Mouse (Mus musculus) kidney, postnatal 4 days (tissue): ENCODE data around the gene Rps5.
"Not testable (repeated sequence)": the region's sequence is repeated elsewhere in the genome, so short reads cannot be mapped to it uniquely, and the experiment has no call there.

Experiments used
- DNase-seq, 2 experiments: peaks; one replicate each; pipeline ENCODE4 v3.0.0; 2021; ENCODE audit warnings: mixed read lengths in 2 of 2

Rps5 gene

DNA sequence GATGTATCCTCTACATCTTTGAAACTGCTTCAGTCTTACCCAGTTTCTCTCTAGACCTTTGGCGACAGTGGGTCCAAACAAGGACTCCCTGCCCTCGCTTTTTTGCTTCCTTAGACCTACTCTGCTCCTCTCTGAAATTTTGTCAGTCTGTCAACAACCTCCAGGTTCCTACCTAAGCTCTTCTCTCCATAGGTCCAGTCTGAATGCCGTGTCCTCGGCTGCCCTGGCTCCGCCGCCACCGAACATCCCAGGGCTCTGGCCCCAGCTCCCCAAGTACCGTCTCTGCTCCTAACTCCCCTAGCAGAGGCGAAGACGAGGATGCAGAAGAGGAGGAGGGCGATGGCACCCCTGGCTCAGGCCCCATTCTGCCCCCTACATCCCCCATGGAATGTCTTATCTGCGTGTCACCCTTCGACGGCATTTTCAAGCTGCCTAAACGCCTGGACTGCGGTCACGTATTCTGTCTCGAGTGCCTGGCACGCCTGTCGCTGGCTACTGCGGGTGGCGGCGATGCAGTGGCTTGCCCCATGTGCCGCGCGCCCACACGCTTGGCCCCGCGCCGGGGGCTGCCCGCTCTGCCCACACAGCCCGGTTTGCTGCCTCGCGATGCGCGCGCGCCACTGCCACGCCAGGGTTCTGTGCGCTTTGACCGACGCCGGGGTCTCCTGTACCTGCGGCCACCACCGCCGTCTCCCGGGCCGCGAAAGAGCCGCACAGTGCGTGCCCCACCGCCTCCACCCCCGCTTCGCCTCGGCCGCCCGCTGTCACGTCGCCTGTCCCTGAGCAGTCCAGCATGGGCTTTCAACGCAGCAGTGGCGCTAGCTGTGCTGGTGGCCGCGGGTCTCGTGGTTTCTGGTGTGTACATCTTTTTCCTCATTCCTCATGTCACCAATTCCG is 5.9 kb downstream of the Rps5 start:
- peak; percentile 37 to 51 for DNase-seq

DNA sequence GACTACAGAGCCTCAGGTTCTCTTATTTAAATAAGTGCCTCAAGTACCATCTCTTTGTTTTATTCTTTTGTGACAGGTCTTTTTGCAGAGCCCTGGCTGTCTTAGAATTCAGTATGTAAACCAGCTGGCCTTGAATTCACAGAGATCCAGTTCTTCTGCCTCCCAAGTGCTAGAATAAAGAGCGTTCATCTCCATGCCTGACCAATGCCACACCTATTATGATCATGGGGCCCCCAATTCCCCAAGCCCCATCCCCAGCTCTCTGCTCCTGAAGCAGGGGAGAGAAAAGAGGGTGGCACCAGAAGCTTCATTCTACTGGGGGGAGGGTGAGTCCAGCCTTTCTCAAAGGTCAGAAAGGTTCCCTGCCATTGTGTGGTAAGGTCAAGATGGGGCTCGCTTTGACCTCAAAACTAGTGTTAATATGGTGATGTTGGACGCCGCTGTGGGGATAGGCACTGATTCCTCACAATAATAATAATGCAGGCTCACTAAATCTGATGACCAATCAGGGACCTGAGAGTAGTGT is 11.6 kb downstream of the Rps5 start:
- DNase-seq, result no peak

DNA sequence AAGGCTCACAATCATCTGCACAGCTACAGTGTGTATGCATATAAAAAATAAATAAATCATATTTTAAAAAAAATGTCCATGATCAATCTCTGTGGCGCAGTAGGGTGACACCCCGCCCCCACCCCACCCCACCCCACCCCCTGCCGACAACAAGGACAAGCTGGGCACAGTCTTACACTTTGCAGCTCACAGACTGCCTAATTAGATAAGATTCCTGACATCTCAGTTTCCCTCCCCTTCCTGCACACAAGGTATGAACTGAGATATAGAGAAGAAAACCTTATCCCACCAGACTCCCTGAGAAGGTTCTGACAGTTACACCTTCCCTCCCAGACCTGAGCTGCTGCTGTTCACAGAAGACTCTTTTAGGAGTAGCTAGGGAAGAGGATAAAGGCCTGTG is 12.7 kb downstream of the Rps5 start:
- no peak for DNase-seq

DNA sequence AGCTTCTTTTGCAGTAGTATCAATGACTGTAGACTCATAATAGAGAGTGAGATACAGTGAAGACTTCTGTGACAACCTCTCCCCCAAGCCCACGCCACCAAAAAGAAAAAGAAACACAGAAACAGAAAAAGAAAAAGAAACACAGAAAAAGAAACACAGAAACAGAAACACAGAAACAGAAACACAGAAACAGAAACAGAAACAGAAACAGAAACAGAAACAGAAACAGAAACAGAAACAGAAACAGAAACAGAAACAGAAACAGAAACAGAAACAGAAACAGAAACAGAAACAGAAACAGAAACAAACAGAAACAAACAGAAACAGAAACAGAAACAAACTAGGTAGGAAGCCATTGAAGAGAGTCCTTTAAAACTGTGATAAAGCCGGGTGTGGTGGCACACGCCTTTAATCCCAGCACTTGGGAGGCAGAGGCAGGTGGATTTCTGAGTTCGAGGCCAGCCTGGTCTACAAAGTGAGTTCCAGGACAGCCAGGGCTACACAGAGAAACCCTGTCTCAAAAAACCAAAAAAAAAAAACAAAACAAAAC is 15.2 kb downstream of the Rps5 start:
- not testable (repeated sequence) for DNase-seq

DNA sequence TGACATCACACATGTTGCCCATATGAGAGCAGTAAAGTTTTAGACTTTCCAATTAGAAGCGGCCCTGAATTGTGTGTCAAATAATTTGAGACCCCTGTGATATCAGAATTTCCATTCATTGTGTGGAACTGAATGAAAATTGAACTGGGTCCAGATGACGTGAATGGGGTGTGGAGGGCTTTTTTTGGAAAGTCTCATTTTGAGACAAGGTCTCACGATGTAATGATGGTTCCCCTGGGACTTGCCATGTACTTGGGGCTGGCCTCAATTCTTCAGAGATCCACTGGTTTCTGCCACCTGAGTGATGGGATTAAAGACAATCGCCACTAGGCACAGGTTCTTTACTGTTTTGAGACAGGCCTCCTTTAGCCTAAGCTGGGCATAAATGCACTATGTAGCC is 18.5 kb downstream of the Rps5 start:
- no peak for DNase-seq

DNA sequence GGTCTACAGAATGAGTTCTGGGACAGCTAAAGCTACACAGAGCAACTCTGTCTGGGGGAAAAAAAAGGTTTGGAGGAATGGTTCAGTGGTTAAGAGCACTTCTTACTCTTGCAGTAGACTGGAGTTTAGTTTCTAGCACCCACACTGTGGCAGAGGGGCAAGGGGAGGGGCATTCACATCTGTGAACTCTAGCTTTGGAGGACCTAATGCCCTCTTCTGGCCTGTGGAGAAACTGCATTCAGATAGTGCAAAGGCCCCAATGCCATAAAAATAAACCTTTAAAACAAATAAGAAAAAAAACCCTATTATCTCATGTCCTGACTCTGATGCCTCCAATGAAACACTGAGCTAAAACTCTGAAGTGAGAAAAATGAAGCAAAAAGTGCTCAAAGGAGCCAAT is 21.4 kb downstream of the Rps5 start:
- peak in 1 of 2 experiments; percentile 24 for DNase-seq

DNA sequence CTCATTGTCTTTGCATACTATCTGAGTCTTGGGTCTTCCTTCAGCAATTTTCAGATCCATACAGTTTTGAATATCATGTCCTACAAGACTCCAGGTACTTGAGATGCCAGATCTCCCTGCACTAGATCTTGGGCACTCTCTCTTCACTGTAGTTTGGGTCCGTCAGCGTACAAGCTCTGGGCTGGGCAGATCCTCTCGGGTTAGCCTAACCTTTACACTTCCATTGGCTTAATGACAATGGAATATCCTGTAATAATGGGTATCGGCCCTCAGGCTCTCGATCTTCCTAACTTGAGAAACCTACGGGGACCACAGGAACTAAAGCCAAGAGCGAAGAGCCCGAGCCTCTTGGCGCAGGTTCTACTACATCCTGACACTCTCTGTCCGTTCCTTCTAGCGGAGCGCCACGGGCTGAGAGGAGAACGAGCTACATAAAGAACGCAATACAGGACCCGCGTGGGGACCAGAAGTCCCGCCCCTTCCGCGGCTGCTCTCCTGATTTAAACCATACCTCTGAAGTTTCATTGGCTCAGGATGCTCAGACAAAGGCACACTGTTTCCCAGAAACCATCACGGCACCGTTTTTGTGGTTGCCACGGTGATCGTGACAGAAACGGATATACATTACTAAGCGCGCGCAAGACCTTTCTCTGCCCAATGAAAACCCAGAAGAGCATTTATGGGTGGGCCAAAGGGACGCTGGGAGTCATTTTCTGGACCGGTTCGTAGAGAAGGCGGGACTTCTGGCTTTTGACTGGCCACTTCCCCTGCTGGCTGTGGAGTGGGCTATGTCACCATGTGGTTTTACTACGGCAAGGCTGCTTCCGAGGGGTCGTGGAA is 27.2 kb downstream of the Rps5 start:
- DNase-seq, result peak; percentile 91 to 94

DNA sequence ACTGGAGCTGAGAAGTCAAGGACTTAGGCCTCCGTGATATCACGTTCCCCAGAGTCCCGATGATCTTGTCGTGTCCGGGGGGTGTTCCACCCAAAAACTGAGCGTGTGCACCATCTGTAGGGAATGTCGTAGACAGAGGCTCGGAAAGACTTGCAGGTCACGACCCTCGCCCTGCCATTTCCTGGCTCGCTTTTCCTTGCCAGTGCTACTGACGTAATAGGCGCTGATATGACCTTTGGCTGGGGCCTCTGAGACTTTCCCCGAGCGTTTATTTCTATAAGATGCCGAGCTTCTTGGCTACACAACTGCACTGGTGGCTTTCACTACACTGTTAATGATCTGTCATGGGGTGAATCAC is 27.8 kb downstream of the Rps5 start:
- DNase-seq, result no peak

DNA sequence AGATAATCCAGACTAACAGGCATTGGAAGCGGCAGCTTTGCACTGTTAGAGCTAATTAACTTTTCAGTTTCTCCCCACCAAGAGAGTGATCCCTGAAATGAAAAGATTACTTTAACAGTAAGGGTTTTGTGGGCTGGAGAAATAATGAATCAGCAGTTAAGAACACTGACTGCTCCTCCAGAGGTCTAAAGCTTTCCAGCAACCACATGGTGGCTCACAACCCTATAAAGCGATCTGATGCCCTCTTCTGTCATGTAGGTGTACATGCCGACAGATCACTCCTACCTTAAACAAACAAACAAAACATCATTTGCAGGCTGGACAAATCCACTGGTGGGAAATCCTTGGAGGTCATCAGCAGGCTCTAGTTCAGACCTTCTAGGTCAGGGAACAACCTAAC is 32.8 kb downstream of the Rps5 start:
- no peak for DNase-seq

DNA sequence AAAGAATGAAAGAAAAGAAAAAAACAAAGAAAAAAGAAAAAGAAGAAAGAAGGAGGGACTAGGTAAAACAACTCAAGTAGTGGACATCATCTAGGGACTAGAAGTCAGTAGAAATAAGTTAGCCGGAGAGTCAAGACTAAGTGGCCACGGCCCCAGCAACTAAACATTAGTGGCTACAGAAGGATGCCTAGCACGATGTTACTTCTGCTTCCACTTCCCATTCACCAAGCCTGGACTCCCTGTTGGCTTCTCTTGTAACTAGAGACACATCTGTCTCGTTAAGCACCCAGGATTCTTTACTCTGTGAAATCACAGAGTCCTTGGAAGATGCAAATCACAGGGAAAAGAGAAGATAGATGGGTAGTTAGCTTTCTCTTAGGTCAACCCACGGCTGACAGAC is 35.4 kb downstream of the Rps5 start:
- no peak for DNase-seq

DNA sequence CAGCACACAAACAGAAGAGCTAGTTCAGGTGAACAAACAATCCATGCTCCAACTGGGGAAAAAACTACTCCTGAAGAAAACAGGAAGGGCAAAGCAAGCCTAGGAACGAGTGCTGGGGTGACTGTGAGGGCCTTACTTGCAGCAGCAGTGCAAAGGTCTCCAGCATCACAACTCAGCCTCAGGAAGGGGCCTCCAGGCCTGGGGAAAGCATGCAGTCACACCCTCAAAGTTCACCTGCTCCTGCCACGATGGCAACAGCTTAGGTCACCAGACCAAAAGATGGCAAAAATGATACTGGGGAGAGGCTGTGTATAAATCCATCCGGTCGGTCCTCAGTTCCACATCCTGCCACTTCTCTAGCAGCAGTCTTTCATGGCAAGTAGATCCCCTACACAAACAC is 36.9 kb downstream of the Rps5 start:
- no peak for DNase-seq

DNA sequence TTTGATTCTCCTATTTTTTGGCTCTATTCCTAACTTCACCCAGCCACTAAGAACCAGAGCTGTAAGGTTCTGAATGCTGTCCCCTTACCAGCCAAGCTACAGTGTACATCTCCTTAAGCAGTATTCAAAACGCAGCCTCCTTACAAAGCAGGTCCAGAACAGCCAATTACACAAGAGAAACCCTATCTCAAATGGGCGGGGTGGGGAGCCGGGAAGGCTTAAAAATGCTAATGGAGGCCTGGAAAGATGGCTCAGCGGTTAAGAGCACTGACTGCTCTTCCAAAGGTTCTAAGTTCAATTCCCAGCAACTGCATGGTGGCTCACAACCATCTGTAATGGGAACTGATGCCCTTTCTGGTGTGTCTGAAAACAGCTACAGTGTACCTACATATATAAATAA is 37.6 kb downstream of the Rps5 start:
- DNase-seq, result no peak

DNA sequence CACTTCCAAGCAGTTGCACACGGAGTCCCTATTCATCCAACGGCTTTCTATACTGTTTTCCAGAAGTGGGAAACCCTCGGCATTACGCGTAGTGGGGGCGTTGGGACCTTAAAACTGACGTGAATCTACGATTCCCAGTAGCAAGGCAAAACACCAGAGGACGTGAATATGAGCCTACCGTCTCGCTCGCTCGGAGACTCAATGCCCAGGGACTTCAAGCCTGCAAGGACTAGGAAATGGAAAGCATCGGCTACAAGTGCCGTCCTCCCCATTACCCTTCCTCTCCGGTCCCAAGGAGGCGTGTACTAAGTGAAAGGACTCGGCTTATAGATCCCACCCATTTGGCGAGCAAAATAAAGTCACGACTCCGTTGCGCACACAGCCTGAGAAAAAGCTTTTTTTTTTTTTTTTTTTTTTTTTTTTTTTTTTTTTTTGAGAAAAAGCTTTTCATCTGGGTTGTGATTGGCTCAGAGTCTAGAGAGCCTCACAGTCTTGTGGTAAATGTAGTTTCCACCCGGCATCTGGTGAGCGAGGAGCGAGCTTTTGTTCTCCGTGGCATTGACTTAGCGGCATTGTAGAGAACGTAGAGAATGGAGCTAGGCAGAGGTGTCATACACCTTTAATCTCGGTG is 39.5 kb downstream of the Rps5 start:
- DNase-seq, result peak; percentile 48 to 68

DNA sequence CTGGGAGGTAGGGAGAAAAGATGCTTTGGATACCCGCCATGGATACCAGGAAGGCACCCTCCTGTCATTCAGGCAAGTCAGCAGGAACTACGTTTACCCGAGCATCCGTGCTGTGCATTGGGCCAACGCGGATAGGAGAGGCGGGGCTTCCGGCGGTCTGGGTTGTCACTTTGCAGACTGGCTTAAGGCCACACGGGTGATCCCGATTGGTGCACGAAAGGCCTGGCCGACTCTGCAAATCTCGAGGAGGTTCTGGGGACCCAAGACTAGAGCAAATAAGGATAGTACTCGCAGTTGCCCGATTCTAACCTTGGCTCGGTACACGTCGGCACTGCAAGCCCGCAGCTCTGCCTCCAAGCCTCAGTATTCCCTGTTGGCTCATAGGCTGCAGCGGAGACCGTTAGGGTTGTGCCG is 43.6 kb downstream of the Rps5 start, which contains the start of gene Zfp324:
Zfp324 (plus strand) TSS at position 161 of the 414 bp plus-strand sequence.
- peak; percentile 90 to 94 for DNase-seq

DNA sequence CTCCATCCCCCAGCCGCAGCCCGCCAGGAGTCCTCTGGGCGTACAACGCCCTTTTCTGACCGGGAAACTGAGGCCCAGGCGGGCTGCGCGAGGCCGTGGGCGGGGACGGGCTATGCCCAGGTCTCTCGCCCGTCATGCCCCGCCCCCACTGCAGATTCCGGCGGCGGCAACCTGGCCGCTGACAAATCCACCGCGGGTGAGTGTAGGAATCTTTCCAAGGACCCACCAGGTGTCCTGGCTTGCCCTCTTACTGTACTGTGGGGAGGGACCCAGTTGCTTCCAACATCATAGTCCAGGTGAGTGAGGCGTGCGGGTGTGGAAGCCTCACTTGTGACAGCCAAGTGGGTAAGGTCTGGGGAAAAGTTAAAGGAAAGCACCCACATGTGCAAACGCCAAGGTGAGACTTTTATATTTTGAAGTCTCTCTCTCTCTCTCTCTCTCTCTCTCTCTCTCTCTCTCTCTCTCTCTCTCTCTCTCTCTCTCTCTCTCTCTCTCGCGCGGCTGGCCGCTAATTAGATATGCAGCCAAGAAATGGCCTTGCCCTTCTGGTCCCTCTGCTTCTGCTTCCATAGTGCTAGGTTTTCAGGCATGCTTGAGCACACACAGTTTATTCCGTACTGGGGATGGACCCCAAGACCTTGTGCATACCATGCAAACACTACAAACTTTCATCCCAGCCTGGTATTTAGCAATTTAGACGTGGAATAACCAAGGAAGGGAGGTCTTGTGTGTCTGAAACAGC is 44.2 kb downstream of the Rps5 start:
- peak; percentile 76 to 83 for DNase-seq

DNA sequence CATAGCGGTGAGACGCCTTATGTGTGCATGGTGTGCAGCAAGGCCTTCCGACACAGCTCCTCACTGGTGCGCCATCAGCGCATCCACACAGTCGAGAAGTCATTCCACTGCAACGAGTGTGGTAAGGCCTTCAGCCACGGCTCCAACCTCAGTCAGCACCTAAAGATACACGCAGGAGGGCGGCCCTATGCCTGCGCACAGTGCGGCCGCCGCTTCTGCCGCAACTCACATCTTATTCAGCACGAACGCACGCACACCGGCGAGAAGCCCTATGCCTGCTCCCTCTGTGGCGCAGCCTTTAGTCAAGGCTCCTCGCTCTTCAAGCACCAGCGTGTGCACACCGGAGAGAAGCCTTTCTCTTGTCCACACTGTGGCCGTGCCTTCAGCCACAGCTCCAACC is 48.8 kb downstream of the Rps5 start:
- DNase-seq, result no peak
